Mouse (Mus musculus) CH12.LX (cell line): Measurements from ENCODE around the gene Spsb2.

Experiments
- CTCF ChIP-seq, 2 experiments: IDR thresholded peaks in 1 of 2; conservative IDR thresholded peaks in 1 of 2; 2 replicates each; pipeline ENCODE4 v1.5.1; 2011 to 2012; ENCODE audit warnings: low read depth in 2 of 2, low read length in 2 of 2, improper control_type of control experiment in 1 of 2, inconsistent platforms in 1 of 2, mild to moderate bottlenecking in 1 of 2, moderate library complexity in 1 of 2
- E2F4 ChIP-seq: IDR thresholded peaks from 2 replicates; pipeline ENCODE4 v1.6.1; 2011; ENCODE audit warnings: low read depth, low read length, improper control_type of control experiment; ENCODE audit not compliant: insufficient replicate concordance
- EP300 ChIP-seq: IDR thresholded peaks from 2 replicates; pipeline ENCODE4 v1.6.1; 2011; ENCODE audit warnings: low read length, improper control_type of control experiment
- ETS1 ChIP-seq: conservative IDR thresholded peaks from 2 replicates; pipeline ENCODE4 v1.6.1; 2012; ENCODE audit warnings: low read depth, mild to moderate bottlenecking, inconsistent platforms, low read length, improper control_type of control experiment, moderate library complexity
- JUND ChIP-seq: conservative IDR thresholded peaks from 2 replicates; pipeline ENCODE4 v1.6.1; 2011; ENCODE audit warnings: low read depth, low read length, improper control_type of control experiment
- MAX ChIP-seq: IDR thresholded peaks from 2 replicates; pipeline ENCODE4 v1.6.1; 2011; ENCODE audit warnings: low read length, improper control_type of control experiment
- POLR2A ChIP-seq: IDR thresholded peaks from 2 replicates; pipeline ENCODE4 v1.6.1; 2011; ENCODE audit warnings: low read depth, mild to moderate bottlenecking, improper control_type of control experiment, low read length
- TCF12 ChIP-seq: IDR thresholded peaks from 2 replicates; pipeline ENCODE4 v1.6.1; 2014; ENCODE audit warnings: low read depth, mild to moderate bottlenecking, inconsistent platforms, low read length, improper control_type of control experiment
- ZC3H11A ChIP-seq: IDR thresholded peaks from 2 replicates; pipeline ENCODE4 v1.6.1; 2012; ENCODE audit warnings: low read depth, mild to moderate bottlenecking, inconsistent platforms, low read length, improper control_type of control experiment

DNA sequence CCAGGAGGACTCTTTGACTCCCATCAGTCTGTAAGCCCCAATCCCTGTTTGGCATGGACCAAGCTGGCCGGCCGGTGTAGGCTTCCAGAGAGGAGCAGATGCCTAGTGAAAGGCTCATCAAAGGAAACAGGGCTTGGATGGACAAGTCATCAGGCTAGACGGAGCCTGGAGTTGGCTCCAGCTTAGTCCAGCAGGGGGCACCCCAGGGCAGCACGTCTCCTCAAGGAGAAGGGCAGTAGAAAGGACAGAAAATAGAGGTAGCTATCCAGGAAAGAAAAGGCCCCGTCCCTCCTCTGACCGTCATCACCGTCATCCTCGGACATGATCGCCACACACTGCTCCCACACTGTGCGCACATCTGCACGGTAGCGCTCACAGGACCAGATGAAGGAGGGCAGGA lies 51.3 kb downstream of the Spsb2 start:
- TF ChIP-seq EP300 (no peak), CTCF (conservative IDR thresholded peaks at IDR 0.05 in 1 of 2, IDR thresholded peaks at IDR 0.05 in 1 of 2; ENCODE audit: low read depth in 2 of 2, low read length in 2 of 2) (peak; percentile 61 to 95), POLR2A (no peak), ZC3H11A (peak; percentile 71), MAX (no peak), JUND (no peak), ETS1 (no peak), TCF12 (no peak; the same call in 1 of the 2 replicates), E2F4 (no peak)
